Mouse (Mus musculus) liver, adult (tissue): ENCODE results near the gene Chst10.

Experiments
- GATA4 ChIP-seq: IDR thresholded peaks from 2 replicates; pipeline ENCODE4 v1.6.1; 2014; ENCODE audit warnings: mild to moderate bottlenecking, low read length; ENCODE audit not compliant: insufficient replicate concordance

The Chst10 gene

DNA sequence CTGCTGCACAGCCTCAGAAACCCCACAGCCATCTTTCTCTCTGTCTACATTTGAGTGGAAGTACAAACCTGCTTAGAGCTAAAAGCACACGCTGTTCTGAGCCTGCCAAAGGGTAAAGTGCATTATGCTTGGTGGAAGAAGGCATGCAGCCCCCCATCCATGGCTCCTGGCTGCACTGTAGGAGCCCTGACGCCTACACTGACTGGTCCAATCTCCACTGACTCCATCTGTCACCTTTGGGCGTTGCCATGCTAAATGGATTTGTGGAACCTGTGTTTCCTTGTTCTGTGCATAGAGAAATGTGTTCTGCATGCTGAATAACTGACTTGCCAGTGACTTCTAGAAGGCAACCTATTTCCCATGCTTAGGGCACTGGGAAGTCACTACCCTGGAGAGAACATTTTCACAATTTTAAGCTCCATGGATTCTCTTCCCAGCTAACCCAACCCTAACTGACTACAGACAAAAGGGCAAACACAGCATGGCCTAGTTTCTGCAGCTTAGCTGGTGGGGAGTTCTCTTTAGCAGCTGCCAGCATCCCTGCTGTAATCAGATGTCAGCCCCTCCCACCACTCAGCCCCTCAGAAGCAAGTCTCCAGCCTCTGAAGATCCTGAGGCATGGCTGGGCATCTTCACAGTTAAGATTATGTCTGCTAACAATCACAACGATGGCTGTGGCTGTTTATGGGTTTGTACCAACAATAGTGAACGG, 21.1 kb downstream of the Chst10 start:
- no peak for TF ChIP-seq GATA4

DNA sequence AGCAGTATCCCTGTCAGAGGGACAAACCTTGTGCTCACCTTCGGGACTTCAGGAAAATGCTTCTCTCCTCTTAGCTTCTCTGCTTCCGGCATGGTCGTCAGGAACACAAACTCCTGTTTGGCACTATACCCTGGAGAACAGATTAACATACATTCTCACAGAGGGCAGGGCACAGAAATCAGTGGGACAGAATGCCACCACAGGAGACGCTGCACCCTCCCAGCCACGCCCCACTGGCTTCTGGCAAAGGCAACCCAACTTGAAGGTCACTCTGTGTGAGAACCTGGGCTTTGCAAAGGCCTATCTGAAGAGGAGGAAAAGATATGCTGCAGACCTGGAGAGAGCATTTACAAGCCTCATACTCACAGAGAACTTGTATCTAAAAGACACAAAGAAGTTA, 24.1 kb downstream of the Chst10 start:
- no peak for TF ChIP-seq GATA4

DNA sequence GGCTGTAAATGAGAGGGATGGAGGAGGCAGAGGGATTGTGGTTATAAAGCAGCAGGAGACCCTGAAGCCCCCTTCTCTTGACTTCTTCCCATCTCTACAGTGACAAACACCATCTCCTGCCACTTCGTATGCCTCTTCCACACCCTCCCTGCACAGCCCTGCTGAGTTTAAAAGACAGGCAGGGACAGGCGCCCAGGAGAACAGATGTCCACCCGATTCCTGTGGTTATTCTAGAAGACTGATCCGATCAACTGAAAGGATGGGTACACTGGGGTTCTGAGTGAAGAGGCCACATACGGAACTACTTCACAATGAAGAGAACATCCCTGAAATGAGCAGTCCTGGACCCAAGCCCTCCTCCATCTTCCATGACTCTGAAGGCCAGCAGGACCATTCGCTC, 26.1 kb downstream of the Chst10 start:
- TF ChIP-seq GATA4: no peak

DNA sequence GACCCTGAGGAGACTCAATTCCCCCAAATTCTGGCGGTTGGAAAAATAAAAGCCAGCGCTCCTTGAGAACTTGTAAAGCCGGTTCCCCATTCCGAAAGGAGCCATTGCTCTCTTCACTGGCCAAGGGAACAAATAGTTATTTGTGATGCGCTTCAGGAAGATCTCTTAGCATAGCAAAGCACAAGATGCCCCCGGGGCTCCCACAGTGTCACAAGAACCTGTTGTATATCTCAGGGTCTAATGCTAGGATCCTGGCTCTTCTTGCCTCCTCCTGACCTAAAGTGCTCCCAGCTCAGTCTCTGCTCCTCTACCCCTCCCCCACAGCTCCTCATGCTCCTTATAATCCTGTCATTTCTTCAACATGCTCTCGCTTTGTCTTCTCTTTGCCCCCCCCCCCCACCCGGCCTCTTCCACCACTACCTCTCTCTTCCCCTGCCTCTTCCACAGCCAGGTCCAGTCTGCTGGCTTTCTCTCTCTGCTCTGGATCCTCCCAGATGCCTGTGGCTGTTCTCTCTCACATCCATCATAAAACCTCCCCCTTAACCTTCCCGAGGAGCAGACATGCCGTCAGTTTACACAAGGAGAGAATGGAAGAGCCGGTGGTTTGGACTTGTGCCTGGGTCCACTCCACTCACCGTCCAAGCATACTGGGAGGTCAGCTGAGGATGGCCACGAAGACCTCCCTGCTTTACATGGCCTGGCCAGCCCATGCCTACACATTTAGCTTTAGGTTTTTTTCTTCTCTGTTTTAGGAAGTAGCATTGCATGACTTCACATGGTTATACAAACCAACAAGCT, 28.4 kb downstream of the Chst10 start:
- no peak for TF ChIP-seq GATA4

DNA sequence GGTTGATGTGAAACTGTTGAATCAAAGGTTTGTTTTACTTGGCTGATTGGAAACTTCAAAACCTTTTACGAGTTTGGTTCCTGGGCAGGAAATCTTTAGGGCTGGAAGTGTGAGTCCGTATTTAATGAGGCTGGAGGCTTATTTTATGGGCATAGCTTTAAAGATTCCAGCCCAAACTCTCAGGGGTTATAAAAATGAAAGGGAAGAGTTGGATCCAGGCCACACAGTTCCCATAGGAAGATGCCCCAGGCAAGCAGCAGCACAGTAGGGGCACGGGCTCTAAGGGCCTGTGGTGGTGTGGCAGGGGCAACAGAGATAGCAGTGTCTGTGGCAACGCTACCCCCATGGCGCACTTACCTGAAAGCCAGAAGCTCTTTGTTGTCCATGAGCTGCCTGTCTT, 31.7 kb downstream of the Chst10 start:
- TF ChIP-seq GATA4: no peak

DNA sequence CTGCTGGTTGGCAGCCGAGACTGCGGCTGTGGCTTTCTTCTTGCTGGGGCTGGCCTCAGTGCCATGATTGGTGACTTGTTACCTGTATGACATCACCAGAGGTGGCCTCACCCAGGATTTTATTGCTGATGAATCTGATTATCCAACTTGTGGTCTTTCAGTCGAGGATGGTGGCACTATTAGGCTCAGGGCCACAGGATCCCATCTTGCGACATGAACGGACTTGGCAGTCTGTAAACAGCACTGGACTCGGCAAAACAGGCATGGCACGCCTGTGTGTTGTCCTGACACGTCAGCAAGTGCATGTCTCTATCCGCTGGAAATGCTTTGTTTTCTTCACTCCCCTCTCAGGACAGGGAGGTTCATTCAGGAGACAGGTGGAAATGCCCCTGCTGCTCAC, 33.6 kb downstream of the Chst10 start:
- TF ChIP-seq GATA4: no peak

DNA sequence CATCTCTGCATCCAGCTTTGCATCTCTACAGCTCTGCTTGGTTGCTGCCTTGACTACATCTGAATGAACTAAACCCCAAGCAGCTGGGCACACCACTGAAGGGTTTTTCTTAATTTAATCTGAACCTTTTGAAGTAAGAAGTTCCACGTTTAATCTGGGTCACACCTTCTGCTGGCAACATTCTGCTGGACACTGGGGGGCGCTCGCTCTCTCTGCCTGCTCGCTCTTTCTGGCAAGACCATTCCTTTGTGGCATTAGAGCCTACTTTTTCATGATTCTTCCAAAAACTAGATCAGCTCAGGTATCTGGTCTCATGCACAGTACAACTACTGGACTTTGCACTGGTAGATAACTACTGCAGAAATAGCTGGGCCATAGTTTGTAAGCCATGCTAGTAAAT, 35.7 kb downstream of the Chst10 start:
- no peak for TF ChIP-seq GATA4

DNA sequence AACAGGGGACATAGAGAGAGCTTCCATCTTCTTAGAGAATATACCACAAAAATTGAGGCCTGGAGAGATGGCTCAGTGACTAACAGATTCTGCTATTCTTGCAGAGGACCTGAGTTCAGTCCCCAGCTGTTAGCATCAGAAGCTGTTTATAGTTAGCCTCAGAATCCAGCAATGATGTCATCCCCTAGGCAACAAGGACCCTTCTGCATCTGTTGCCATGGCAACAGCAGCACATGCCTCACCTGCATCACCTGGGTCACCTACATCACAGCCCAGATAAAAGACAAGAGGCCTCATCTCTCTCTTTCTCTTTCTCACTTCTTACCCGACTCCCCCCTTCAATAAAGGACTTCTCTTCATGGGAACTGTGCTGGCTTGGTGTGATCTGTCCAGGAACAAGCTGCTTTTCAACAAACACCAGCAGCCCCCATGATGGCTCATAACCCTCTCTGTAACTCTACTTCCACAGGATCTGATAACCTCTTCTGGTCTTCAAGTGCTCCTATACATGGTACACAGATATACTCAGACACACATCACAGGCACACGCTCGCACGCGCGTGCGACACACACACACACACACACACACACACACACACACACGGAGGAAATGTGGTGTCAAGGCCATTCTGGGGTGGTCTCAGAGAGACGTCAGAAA, 37.0 kb downstream of the Chst10 start:
- TF ChIP-seq GATA4: no peak

DNA sequence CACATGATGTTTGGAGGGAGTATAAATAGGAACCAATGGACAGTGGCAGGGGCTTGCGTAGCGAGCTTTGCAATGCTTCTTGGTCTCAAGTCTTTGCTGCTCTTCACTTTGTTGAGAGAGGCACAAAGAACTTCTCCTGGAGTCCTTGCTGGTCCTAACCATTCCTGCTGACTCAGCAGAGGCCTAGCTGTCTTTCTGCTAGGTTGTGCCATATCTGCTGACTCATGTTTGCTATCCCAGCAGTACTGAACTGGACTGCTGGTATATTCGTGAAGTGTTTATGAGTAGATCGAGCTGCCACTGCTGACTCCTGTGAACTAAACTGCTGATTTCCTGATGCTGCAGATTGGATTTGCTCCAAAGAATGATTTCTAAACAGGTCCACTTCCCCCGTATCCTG, 37.8 kb downstream of the Chst10 start:
- TF ChIP-seq GATA4: no peak

DNA sequence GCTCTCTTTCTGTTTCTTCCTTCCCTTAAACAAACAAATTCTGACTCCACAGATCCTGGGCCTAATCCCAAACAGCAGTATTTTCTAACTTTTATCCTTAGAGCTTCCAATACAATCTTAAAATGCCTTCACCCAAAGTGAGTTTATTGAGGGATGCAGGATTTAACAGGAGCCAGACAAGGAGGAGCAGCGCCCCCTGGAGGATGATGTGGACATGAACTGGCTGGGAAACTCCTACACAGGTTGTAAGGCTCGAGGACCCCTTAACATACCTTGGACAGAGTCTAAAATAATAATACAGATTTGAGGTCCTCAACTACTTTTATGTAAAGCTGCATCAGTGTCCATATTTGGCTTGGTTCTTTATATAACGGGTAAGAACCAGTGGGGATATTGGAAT, 41.8 kb downstream of the Chst10 start:
- TF ChIP-seq GATA4: no peak

DNA sequence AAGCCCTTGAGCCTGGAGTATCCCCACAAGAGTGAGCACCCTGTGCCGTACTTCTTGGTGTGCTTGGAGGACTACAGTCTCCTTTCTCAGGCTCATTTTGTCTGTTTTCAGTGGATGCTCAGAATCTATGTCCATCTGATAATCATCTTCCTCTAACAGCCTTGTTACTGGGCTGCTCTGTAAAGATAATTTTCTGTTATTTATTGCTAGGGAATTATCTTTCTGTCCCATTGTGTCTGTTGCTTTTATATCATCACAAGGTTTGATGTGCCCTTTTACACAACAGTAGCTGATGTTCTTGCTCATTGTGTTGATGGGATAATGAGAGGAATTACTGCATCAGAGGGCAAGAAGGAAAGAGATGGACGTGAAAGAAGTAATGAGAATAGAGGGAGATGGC, 45.7 kb downstream of the Chst10 start:
- TF ChIP-seq GATA4: no peak

DNA sequence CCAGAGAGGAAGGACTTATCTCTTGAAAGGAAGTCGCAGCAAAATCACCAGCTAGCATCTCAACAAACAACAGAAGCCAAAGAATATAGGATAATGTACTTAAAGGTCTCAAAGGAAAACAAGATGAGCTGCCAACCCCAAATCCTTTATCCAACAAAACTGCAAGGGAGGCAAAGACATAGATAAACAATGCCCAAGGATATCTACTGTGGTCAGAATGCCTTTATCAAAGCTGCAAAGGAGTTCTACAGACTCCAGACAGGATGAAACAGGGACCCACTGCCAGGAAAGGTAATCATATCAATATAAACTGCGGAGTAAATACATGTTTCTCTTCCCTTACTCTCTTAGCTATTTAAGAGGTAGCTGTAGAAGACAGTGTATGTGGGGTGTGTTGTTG, 47.3 kb downstream of the Chst10 start:
- no peak for TF ChIP-seq GATA4

DNA sequence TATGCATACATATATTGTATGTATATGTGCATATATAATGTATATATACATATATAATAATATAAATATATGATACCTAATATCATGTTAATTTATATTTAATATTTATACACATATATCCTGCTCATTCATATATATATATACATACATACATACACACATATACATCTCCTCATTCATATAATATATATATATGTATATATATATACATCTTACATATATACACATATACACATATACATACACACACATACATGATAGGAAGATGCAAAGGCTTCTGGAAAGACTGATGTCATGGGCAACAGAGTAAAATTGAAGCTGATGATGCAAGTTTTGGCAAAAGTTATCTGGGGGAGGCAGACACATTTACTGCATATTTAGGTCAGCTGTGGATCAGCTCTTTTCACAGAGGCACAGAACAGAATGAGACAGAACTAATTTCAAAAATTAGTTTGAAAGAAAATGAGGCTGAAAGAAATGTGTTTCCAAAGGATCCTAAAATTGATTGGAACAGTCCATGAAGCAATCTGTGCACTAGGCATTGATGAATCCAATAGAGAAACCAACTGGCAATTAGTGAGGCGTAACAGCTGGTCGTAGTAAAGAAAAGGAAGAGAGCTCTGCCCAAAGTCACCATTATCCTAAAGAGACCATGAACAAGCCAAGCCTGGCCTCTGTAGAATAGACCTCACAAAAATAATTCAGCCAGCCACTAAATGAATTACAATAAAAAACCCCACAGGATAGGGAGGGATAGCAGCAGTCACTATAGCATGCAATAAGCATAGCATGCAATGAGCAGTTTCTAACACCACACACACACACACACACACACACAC, 49.3 kb downstream of the Chst10 start:
- TF ChIP-seq GATA4: no peak

DNA sequence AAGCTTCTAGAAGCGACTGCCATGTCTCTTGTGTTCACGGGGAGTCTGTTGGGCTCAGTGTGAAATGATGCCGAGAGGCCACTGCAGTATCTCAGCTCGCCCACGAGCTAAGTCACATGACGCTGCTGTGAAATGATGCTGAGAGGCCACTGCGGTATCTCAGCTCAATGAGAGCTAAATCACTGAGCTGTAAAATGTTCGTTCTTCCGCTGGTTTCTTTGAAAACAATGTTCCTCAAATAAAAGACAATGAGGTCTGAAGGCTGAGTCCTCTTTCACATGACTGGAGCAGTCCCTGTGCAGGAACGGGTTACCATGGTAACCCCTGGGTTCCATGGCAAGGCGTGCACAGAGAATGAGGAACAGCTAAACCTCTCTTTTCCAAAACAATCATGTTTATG, 50.0 kb downstream of the Chst10 start:
- no peak for TF ChIP-seq GATA4

DNA sequence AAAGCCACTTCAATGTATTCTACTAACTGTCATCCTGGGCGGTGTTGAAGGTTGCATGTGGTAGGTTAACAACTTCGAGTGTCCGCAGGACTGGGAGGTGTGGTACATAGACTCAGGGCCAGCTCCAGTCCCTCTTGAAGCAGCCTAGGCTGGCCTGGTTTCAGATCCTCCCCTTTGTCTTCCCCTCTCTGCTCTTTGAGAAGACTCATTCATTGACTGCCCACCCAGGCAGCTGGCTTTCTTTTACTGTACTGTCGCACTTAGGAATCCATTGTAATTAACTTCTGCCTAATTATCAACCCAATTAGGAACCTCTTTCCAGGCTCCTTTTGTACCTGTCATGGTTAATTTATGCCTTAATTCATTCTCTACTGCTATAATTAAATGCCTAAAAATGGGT, 54.7 kb downstream of the Chst10 start:
- no peak for TF ChIP-seq GATA4
